Mouse (Mus musculus) T-helper 2 cell (primary cell): ENCODE measurements at regions not wholly inside any gene's neighbourhood (a gene's known extent, or its start where the extent isn't known, plus 50 kb on each side); places are given as distances from the start of the nearest gene placed in this dataset.

Source experiments
- in situ Hi-C: fragments of 300-600 bp; cut with MboI, MseI; formaldehyde crosslinking; loops from one replicate; pipeline ENCODE4 v1.15.1; 2025; ENCODE audit warnings: high pct_unique_total_duplicates

GRCm38 (mm10) chr8:8064074-8064473 is 597.0 kb downstream of the Efnb2 start:
- in situ Hi-C loops: loop anchor here (10.0 kb wide), 1 partner anchor 439 kb away; no protein-coding TSS in a partner anchor

- in situ Hi-C loops: no loop called here
Measured at GRCm38 (mm10) chr8:8054224-8054916, 606.7 kb downstream of the Efnb2 start.

DNA sequence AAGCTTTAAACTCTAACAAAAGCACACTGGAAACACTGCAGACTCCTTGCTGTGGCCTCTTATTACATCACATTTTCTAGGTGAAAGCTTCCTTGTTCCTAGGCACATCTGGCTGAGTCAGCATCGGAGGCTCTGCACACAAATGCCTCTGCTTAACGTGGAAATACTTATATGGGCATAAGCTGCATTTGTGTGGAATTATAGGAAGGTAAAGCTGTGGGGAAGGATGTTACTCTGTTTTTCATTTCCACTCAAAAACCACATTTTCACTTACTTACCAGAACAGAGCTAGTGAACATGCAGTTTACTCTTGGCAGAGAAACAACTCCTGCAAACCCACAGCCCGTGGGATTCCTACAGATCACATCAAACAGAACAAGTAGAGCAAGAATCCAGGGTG is 609.9 kb downstream of the Efnb2 start:
- in situ Hi-C loops: no loop called here

- in situ Hi-C loops: no loop called here
Measured at GRCm38 (mm10) chr8:8050778-8051177, 610.3 kb downstream of the Efnb2 start.

DNA sequence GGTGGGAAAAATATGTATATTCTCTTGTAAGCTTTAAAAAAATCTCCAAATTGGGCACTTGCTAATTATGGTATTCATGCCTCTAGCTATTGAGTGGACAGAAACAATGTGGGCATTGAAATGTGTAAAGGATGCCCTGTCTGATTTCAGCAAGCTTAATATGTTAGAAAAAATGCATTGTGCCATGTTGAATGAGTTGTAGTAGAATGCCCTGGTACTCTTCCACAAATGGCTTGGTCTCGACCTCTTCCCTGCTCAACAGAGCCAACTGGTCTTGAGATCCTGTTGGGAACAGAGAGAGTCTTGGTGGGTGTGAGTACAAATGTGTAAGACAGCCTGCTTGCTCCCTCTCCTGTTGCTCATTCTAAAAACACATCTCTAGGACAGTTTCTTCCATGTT is 616.1 kb downstream of the Efnb2 start:
- in situ Hi-C loops: no loop called here

GRCm38 (mm10) chr8:8044296-8044695 is 616.7 kb downstream of the Efnb2 start:
- in situ Hi-C loops: no loop called here

DNA sequence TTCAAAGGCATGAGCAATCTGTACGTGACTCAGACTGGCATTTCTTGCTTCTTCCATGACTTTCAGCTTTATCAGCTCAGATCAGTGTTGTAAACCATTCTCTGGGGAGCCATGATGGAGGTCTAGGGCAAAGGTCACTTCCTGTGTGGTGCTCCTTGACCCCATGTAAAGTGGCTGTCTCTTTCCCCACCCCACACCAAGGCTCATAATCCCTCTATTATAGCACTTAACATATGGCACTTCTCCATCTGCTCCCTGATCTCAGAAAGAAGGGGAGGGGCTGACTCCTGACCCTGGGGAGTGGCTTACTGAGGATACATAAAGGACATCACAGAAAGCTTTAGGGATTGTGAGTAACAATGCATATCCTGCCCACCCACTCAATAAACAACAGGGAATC is 623.1 kb downstream of the Efnb2 start:
- in situ Hi-C loops: no loop called here

- in situ Hi-C loops: no loop called here
Measured at GRCm38 (mm10) chr8:8011151-8011550, 649.9 kb downstream of the Efnb2 start.

DNA sequence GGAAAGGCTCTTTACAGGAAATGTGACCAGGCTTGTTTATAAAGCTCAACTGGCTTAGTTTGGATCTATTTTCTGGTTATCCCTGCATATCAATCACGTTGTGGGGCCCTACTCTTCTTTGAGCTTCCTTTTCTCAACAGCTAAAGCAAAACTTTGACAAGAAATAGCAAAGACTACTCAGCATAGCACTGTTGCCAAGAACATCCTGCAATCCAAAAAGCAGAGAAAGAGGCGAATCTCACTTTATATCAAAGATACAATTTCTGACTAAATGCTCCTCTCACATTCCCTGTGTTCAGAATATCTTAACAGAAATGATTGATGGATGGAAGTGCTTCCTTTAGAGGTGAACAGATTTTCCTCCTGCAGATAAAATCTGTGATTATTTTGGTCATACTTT is 666.1 kb downstream of the Efnb2 start:
- in situ Hi-C loops: no loop called here

DNA sequence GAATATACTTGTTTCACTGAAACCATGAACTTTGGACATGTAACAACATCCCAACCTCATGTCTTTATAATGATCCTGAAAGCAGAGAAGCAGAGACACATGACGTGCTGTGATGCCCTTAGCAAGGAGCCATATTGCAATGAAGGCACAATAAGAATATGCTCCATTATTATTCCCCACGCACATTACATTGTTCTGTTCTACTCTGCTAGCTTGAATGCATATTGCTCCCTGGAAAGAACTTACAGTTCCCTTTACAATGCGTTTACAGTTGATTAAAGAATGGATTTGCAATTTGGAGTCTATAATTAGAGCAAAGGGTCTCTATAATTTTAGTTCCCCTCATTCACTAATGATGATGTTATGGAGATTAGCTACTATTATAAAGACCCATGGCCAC is 672.2 kb downstream of the Efnb2 start:
- in situ Hi-C loops: no loop called here

DNA sequence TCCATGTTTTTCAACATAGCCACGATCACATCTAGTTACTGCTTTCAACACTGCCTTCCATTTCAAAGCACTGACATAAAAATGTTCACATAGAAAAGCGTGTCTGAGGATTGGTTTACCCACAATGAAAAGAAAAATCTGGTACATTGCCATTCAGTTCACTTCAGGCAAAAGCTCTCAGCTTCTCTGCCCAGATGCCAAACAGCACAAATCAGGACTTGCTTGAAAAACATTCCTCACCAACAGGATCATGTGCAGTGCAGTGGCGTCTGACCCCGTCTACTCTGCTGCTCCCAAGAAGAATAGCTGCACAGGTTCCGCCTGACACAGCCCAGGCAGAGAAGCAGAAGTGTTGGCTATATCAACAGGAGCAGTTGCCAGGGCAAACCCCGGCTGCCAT is 684.0 kb downstream of the Efnb2 start:
- in situ Hi-C loops: no loop called here

DNA sequence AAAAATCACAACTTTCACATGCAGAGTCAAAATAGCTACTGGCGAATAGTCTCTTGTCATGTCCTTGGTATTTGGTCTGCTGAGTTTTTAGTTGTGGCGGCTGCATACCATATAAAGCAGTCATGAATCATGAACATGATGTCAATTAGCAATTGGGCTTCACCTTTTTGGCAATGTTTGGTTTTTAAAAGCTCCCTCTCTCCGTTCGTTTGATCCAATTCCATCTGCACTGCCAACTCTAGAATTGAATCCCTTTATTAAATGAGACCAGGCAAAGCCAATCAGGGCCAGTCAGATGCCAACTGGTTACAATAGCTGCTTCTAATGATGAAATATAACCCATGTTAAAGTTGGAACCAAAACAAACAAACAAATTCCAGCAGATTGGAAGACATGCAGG is 687.3 kb downstream of the Efnb2 start:
- in situ Hi-C loops: no loop called here

- in situ Hi-C loops: no loop called here
Measured at GRCm38 (mm10) chr8:7964276-7964675, 696.8 kb downstream of the Efnb2 start.

DNA sequence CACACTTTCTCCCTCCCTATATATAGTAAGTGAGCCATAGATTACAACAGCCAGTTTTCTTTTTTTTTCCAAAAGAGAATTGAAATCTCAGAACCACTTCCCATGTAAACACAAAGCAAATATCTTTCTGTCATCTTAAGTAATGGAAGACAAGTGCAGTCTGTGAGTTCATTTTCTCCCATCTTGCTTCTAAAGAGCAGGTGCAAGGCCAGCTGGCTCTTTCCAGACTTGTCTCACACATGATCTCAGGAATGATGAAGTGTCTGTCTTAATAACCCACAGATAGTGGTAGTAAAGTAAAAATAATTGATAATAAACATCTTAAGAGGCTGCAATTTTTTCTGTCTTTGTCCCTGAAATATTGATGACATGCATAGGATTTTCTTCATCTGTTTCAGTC is 704.3 kb downstream of the Efnb2 start:
- in situ Hi-C loops: no loop called here

- in situ Hi-C loops: no loop called here
Measured at GRCm38 (mm10) chr8:7954851-7955250, 706.2 kb downstream of the Efnb2 start.

DNA sequence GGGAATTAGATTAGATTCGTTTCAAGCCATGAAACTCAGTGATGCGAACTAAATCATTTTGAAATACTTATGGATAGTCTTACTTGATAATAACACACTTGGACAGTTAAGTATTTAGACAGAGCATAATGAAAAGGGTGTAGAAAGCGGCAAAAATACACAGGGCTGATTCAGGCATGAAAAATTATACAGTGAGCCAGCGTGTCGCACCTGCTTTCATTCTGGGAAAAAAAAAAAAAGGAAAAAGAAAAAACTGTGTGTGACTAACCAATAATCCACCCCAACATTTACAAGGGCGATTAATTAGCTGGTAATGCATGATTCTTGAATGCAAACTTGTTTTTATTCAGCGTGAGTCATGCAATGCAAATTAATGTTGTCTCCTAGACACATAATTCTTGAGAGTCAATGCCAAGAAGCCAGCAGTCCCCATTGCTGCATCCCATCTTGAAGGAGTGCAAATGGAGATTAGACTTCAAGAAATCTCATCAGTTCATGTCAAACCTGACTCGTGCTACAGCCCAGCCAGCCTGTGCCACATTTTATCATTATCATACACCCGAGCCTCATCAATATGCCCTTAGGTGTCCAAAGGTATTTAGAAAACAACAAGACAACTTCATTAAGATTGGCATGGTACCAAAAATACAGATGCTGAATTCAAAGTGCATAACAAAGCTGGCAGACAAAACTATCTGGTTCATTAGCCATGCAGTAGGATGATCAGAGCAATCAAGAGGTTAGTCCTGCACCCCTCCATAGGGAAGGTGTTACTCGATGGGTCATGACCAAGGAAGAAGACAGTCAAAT is 714.9 kb downstream of the Efnb2 start:
- in situ Hi-C loops: no loop called here

DNA sequence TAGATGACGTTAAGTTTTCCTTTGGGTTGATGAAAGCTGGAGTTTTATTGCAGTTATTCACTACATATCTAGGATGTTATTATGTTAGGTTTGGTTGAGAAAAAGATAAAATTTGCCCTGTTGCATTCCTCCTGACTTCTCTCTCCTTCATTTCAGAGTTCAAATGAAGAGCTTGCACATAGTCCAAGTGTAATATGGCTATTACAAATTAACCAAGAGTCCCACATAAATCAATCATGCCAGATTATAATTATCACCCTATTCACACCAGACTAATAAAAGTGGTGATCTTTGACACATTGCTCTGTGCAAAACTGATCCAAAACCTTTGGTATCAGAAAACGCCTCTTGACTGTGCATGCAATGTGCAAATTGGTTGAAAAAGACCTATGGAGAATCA is 724.4 kb downstream of the Efnb2 start:
- in situ Hi-C loops: no loop called here

DNA sequence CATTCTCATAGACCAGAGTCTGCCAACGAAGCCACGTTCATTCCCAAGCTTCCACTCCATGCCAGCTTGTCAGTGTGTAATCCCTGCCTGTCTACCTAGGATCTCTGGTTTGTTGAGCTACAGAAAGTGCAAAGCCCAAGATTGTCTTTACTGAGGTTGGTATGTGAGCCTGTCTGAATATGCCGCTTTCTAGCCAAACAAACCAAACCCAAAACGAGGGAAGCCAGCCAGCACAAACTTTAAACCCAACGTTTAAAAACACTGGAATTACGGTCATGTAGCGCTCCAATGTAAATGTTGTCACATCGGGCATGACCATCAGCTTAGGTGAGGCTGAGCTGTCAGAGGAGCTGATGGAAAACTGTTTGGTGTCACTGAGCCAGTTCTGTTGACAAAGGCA is 741.6 kb downstream of the Efnb2 start:
- in situ Hi-C loops: no loop called here

- in situ Hi-C loops: no loop called here
Measured at GRCm38 (mm10) chr8:7894338-7894737, 766.7 kb downstream of the Efnb2 start.

DNA sequence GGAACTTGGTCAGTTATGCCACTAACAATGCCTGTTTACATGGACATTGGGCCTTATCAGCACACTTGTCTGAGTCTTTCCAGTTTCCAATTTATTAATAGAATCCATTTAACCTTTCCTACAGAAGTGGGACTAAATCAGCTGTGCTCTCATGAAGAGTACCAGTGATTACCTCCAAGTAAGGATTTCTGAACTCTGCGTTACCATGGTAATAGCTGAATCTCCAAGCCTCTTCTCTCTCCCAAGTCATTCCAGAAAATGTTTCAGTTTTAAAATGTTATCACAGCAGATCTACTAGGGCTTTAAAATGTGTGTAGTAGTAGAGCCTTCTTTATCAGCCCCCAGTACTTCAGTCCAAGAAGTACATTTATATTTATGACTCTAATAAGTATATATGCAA is 807.9 kb downstream of the Efnb2 start:
- in situ Hi-C loops: no loop called here

DNA sequence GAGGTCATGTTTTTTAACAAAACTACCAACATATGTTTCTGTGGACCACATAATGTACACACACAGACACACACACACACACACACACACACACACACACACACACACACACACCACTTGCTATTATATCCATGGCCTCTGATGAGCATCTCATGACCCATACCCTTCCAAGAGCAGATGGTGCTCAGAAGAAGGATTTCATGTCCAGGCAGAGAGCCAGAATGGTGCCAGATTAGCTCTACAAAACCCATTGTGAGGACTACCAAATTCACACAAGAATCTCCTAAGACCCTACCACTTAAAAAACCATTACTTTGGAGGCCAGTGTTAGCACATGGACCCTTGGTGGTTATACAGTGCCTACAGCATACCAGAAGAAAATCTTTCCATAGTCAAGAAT is 810.5 kb downstream of the Efnb2 start:
- in situ Hi-C loops: no loop called here

- in situ Hi-C loops: no loop called here
Measured at GRCm38 (mm10) chr8:7831948-7832347, 829.1 kb downstream of the Efnb2 start.

- in situ Hi-C loops: no loop called here
Measured at GRCm38 (mm10) chr8:7827811-7828210, 833.2 kb downstream of the Efnb2 start.
